Mouse (Mus musculus): ENCODE data around the gene Cish.

The Cish gene

DNA sequence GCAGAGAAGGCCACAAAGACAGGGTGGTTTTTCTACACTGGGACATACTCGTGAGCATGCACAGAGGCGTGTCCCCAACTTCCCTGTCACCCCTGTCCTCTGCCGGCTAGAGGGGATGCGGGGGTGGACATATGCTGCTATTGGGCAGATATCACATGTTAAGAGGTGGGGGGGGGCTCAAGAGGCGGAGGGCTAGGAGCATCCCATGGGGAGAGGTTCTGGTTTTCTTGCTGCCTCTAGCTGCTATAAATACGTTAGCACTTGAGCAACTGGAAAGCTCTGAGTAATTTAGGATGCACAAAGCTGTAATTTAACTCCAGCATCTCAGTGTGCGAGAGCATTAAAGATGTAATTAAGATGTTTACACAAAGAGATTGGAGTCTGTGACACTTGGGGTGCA, 53.5 kb downstream of the Cish start:
- no peak for DNase-seq (ENCODE audit: low spot score in 2 of 2)

Data from urinary bladder, adult 18-20 months (tissue).